Mouse (Mus musculus) cerebellum, adult 11-12 months (tissue): ENCODE measurements at regions not wholly inside any gene's neighbourhood (a gene's known extent, or its start where the extent isn't known, plus 50 kb on each side); places are given as distances from the start of the nearest gene placed in this dataset.

Source experiments
- DNase-seq: peaks from one replicate; pipeline ENCODE4 v3.0.0; 2022

DNA sequence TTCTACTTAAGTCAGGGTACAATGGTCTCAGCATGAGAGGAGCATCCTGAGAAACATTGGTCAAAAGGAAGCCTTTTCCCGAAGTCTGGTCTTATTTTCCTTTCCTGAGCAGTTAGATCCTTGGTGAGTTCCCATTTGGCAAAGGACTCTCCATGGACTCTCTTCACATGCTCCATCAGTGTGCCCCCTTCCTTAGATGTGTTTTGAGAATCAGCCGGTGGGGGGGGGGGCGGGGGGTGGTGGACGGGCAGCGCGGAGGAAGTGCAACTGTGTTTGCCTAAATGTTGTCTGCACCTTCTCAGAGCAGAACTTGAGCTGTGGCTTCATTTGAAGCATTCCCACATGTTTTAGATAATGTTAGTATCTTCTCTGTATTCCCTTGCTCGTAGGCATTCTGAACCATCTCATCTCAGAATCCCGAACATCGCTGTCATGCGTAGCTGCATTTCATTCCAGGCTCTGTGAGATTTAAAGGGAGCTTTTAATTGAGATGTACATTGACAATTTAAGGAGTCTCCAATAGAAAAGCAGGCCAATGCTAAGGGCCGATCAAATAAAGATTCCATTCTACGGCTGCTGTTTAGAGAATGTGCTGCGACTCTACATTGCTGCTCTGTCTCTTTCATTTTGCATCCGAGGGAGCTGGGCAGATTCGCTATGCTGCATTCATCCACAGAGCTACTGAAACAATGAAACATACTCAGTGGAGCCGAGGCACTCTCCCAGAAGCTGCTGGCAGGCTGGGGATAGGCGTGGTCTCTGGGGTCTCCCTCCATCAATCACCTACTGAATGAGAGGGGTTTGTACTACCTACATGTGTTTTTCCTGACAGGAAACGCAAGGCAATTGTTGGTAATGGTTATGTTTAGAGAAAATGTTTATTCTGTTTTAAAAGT lies 92.9 kb downstream of the Pax1 start:
- no peak for DNase-seq
